Mouse (Mus musculus) layer of hippocampus, postnatal 25 days (tissue): ENCODE data around the gene Clec18a. TPM values are rescaled to one million over a fixed set of nuclear protein-coding genes. Genes with fewer than 3 reads are reported as not detected.
"Not testable (repeated sequence)": the region's sequence is repeated elsewhere in the genome, so short reads cannot be mapped to it uniquely, and the experiment has no call there.

Experiments used
- DNase-seq, 2 experiments: peaks; one replicate each; pipeline ENCODE4 v3.0.0; 2022; ENCODE audit warnings: mixed read lengths in 2 of 2, low spot score in 1 of 2; ENCODE audit errors: extremely low spot score in 1 of 2
- total RNA-seq, 2 experiments: library from RNA; stranded (reverse); gene quantifications; 2 replicates each; pipeline ENCODE4 v1.2.3; 2021

Gene Clec18a
- total RNA-seq, 2 experiments from 2014 or later, result 1.5 to 1.8 TPM

GRCm38 (mm10) chr8:111056691-111057293 lies 35.4 kb downstream of the Clec18a start:
- peak in 1 of 2 experiments; percentile 24 for DNase-seq

- DNase-seq, result peak; percentile 84 to 86
Observed at GRCm38 (mm10) chr8:111056158-111056663, 36.0 kb downstream of the Clec18a start, which contains the start of gene Exosc6. Gene Exosc6, plus strand, starts transcription at chr8:111056339.

GRCm38 (mm10) chr8:111055661-111056060 lies 36.6 kb downstream of the Clec18a start:
- no peak for DNase-seq

DNA sequence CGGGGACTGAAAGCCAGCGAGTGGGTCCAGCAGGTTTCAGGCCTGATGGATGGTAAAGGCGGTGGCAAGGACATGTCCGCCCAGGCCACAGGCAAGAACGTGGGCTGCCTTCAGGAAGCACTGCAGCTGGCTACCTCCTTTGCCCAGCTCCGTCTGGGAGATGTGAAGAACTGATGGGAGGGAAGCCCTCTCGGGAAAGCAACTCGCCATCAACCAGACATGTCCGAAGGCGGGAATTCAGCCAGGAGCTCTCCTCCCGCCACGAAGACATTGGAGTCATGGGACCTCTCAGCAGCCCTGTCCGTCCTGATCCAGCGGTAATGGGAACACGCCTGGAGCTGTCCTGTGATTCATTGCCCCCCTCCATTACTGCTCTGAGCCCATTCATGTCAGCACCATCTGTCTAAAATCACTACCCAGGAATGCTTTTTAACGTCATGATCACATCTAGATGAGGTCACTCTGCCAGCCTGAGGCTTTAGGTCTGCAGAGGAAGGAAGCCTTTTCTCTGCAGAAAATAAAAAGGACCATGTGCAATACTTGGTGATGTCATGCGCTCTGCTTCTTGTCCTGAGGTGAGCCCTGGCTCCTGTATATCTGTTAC lies 37.1 kb downstream of the Clec18a start:
- no peak for DNase-seq

DNA sequence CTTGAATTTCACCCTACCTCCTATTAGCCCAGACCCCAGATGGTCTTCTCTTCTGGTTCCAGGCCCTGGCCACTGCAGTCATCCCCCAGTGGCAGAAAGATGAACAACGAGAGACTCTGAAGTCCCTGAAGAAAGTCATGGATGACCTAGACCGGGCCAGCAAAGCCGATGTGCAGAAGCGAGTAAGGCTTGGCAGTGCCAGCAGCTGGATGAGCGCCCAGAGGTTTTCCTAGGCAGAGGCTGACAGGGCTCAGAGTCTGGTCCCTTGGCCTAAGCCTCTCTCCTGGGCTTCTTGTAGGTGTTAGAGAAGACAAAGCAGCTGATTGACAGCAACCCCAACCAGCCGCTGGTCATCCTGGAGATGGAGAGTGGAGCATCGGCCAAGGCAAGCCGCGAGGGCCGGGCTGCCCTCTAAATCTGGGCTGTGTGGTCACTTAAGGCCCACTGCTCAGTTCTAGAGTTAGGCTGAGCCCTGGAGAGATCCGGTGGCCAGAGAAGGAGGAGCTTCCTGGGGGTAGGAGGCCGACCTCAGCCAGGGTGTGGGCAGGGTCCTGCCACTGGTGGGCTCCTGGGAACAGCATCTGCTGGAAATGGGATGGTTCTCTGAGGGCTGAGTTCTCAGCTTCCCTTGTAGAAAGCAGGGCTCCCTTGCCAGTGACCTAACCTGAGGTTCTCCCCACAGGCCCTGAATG lies 38.3 kb downstream of the Clec18a start:
- no peak for DNase-seq

GRCm38 (mm10) chr8:111049106-111049505 lies 43.1 kb downstream of the Clec18a start:
- DNase-seq, result no peak

DNA sequence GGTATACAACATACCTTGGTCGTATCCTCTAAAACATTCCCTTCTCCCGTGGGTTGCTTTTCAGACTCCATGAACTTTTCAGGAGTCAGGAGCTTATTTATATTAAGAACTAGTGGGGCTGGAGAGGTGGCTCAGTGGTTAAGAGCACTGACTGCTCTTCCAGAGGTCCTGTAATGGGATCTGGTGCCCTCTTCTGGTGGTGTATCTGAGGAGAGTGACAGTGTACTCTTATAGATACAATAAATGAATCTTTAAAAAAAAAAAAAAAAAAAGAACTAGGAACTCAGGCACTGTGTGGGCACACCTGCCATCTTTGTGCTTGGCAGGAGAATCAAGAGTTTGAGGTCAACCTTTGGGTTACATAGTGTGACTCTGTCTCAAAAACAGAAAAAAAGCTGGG lies 43.5 kb downstream of the Clec18a start:
- no peak for DNase-seq

- DNase-seq, result no peak
Observed at GRCm38 (mm10) chr8:111044003-111044734, 48.1 kb downstream of the Clec18a start.

- no peak for DNase-seq
Observed at GRCm38 (mm10) chr8:111042546-111042945, 49.7 kb downstream of the Clec18a start.

GRCm38 (mm10) chr8:111036591-111036990 lies 55.6 kb downstream of the Clec18a start:
- DNase-seq, result no peak

GRCm38 (mm10) chr8:111034276-111034675 lies 58.0 kb downstream of the Clec18a start:
- peak in 1 of 2 experiments; percentile 24 for DNase-seq

- peak; percentile 87 to 88 for DNase-seq
Observed at GRCm38 (mm10) chr8:111033482-111034215, 58.6 kb downstream of the Clec18a start.

DNA sequence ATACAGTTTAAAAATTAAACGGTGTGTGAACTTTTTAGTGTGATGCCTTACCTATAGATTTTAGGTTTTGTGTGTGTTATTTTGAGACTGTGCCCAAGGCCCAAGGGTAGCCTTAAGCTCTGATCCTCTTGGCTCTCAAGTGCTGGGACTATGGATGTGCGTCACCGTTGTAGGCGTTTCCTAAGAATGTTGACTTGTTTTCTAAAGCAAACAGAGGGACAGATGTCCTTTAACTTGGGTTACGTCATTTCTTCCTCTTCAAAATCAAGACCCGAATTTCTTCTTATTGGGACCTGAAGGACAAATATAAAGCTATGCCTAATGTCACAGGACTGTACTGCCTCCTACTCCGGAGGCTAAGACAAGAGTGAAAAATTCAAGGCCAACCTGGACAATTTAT lies 59.3 kb downstream of the Clec18a start, which contains the start of gene Aars:
TSS of gene Aars (plus strand) at position 229 of the 400 bp plus-strand sequence.
- DNase-seq, result no peak

DNA sequence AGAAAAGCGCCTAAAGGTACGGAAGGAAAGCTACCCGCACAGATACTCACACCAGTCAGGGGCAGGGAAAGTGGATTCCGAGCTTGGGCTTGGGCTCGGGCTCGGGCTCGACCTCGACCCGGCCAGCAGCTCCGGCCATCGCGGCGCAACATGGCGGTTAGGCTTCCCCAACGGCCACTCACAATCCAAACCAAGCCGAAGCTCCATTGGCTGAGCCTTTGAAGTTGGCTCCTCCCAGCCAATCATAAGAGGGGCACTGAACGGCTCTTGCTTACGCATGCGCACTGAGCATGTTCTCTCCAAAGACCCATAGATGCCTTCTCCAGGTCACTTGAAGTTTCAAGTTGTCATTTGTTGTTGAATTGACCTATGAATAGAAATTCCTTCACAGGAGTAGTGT lies 60.7 kb downstream of the Clec18a start, which contains the start of gene Ddx19b:
TSS of gene Ddx19b (minus strand) at position 180 of the 400 bp plus-strand sequence.
- DNase-seq, result no peak

- no peak for DNase-seq
Observed at GRCm38 (mm10) chr8:111030045-111030444, 62.2 kb downstream of the Clec18a start.

DNA sequence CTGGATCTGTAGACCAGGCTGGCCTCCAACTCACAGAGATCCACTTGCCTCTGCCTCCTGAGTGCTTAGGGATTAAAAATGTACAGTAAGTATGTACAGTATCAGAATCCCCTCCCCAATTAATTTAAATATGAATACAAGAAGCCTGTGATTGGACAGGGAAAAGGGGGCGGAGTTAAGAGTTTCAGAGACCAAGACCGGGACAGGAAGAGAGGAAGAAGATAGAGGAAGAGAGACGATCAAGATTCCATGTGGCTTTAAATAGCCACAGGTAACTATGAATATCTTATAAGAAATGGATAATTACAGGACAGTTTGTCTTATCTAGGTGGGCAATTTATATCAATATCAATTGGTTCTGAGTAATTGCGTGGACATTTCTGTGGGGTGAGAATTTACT lies 62.6 kb downstream of the Clec18a start:
- DNase-seq, result no peak

DNA sequence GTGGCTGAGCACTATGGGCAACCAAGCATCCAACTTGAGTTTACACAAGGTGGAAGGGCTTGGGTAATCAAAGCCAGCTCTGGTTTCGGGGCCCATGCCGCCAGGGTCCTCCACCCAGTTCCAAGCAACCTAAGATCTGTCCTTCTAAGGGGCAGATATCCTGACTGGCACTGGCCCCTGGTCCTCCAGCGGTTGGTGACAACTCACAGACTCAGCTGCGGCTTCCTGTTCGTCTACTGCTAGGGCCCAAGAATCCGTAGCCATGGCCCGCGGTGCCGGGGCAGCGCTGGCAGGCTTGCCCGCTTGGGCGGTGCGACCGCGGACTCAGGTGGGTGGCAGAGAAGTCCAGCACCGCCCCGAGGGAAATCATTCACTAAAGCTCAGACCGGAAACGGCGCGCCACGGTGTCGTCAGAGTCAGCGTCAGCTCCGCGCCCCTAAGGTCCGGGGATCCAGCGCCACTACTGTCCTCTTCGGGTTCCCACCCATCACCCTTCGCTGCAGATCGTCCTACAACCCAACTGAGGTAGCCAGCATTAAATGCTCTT lies 64.8 kb downstream of the Clec18a start:
- DNase-seq, result peak; percentile 80 to 87

- DNase-seq, result not testable (repeated sequence)
Observed at GRCm38 (mm10) chr8:111026609-111027008, 65.6 kb downstream of the Clec18a start.

DNA sequence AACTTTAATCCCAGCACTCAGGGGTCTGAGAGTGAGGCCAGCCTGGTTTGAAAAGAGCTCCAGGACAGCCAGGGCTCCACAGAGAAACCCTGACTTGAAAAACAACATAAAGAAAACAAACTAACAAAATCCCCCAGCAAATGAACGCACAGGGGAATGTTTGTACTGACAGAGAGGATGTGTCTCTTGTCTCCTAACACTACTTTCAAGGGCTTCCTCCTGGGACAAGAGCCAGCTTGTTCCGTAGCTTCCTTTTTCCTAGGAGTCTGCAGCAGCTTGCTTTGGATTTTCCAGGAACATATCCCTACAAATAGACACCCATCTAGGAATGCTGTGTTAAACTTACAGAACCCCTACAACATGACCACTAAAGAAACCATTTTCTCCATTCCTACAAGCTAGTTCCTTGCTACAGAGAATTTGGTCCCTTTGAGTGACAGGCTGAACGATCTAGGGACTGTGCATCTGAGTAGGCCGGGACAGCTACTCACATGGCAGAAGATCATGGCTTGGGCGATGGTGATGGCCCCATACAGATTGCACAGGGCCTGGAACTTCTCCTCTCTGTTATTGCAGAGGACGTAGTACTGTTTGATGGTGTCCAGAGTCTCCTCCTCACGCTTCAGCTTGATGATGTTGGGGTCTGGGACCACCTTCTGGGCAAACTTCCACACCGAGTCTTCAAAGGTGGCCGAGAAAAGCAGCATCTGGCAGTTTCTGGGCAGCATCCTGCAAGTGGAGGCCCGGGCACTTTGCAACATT lies 81.8 kb downstream of the Clec18a start:
- not testable (repeated sequence) for DNase-seq
